Mouse (Mus musculus): ENCODE results near the gene Ccdc59. TPM values are rescaled to one million over a fixed set of nuclear protein-coding genes. Genes with fewer than 3 reads are reported as not detected.

The Ccdc59 gene
- total RNA-seq (2023): 10 to 100 TPM; 15.2 to 16.6 TPM

GRCm38 (mm10) chr10:105840928-105841888 lies at the start of gene Ccdc59, which contains the start of gene Mettl25:
Gene Ccdc59, plus strand, starts transcription at chr10:105841067.
Gene Mettl25, minus strand, starts transcription at chr10:105841380.

Other genes starting within 250 kb of the Ccdc59 start
- 1 to 10 TPM; 5.2 to 8.3 TPM for gene Mettl25, start 313 bp downstream of the Ccdc59 start, total RNA-seq (2023)

Measured in neutrophil, adult 59 days (primary cell).